Mouse (Mus musculus) E14TG2a.4 (cell line): ENCODE results near the gene Lamtor5.

Experiments
- CTCF ChIP-seq: conservative IDR thresholded peaks from 2 replicates; pipeline ENCODE4 v1.5.1; 2014; ENCODE audit warnings: low read length
- NANOG ChIP-seq: IDR thresholded peaks from 2 replicates; pipeline ENCODE4 v1.6.1; 2014; ENCODE audit warnings: borderline replicate concordance, low read length, mixed read lengths

GRCm38 (mm10) chr3:107229221-107229620 lies 49.4 kb upstream of the Lamtor5 start:
- TF ChIP-seq CTCF: no peak
- TF ChIP-seq NANOG: no peak
